Mouse (Mus musculus) hindbrain, embryonic 12.5 days (tissue): ENCODE data around the gene Lnp1. TPM values are rescaled to one million over a fixed set of nuclear protein-coding genes. Genes with fewer than 3 reads are reported as not detected.
"Not testable (repeated sequence)": the region's sequence is repeated elsewhere in the genome, so short reads cannot be mapped to it uniquely, and the experiment has no call there.

Experiments used
- ATAC-seq: fragments of 200-750 bp; cut with Nextera tagmentation; 2 replicates; pipeline ENCODE4 v1.8.0; 2017; ENCODE audit warnings: moderate TSS enrichment; ENCODE audit not compliant: low FRiP score
- H3K27ac ChIP-seq: fragments of 300-500 bp; sonication (generic); 2 replicates; pipeline ENCODE4 v1.5.1; 2016; ENCODE audit warnings: mild to moderate bottlenecking
- H3K27me3 ChIP-seq: fragments of 300-500 bp; sonication (generic); 2 replicates; pipeline ENCODE4 v1.6.1; 2016; ENCODE audit warnings: mild to moderate bottlenecking
- H3K36me3 ChIP-seq: fragments of 300-500 bp; sonication (generic); 2 replicates; pipeline ENCODE4 v1.6.1; 2016; ENCODE audit warnings: mild to moderate bottlenecking
- H3K4me1 ChIP-seq: fragments of 300-500 bp; sonication (generic); 2 replicates; pipeline ENCODE4 v1.6.1; 2016
- H3K4me2 ChIP-seq: fragments of 300-500 bp; sonication (generic); replicated peaks from 2 replicates; pipeline ENCODE4 v1.6.1; 2016; ENCODE audit warnings: mild to moderate bottlenecking
- H3K4me3 ChIP-seq: fragments of 300-500 bp; sonication (generic); 2 replicates; pipeline ENCODE4 v1.5.1; 2016; ENCODE audit warnings: mild to moderate bottlenecking
- H3K9ac ChIP-seq: fragments of 300-500 bp; sonication (generic); 2 replicates; pipeline ENCODE4 v1.6.1; 2016; ENCODE audit warnings: mild to moderate bottlenecking, moderate library complexity
- H3K9me3 ChIP-seq: fragments of 300-500 bp; sonication (generic); replicated peaks from 2 replicates; pipeline ENCODE4 v1.6.1; 2016; ENCODE audit warnings: mild to moderate bottlenecking
- WGBS: fragments of 180-500 bp; shearing (Covaris S2); methylation state at CpG from one replicate; pipeline ENCODE4 v1.1.7; 2016; 5-methylcytosine and 5-hydroxymethylcytosine counted together
- polyA plus RNA-seq: library from polyadenylated mRNA; unstranded; fragments of >200 nt; fragmentation: Nextera tagmentation; extraction: Ambion mirVana; gene quantifications from 2 replicates; pipeline ENCODE4 v1.2.1, GENCODE M21; 2016

Gene Lnp1
- polyA plus RNA-seq: 0.45 TPM in 1 of 2 replicates, not detected in the other

- ATAC-seq: no peak
- no peak within 1 kb of the TSS for H3K27ac ChIP-seq
- H3K9me3 ChIP-seq: no peaks in the 10 kb centered on the region
- H3K36me3 ChIP-seq: no peaks in the 10 kb centered on the region
- H3K4me2 ChIP-seq: no peak within 1 kb of the TSS
- H3K27me3 ChIP-seq: no peaks in the 10 kb centered on the region
- H3K4me3 ChIP-seq: no peak within 1 kb of the TSS
- WGBS: 58% methylated on average over 3 of the region's 3 CpGs
- no peaks in the 10 kb centered on the region for H3K4me1 ChIP-seq
- H3K9ac ChIP-seq: no peak within 1 kb of the TSS
Measured at GRCm38 (mm10) chr16:56928023-56928422, at the start of gene Lnp1. Lnp1 (minus strand) TSS chr16:56928061.

GRCm38 (mm10) chr16:56974646-56975045 is 46.8 kb upstream of the Lnp1 start:
- ATAC-seq: no peak

GRCm38 (mm10) chr16:56958311-56958710 is 30.4 kb upstream of the Lnp1 start:
- not testable (repeated sequence) for ATAC-seq

More at GRCm38 (mm10) chr16:56974646-56975045, 46.8 kb upstream of the Lnp1 start:
- Histone ChIP-seq H3K4me2 (no peak overlapping the region), H3K27ac (no peak overlapping the region), H3K4me1 (no peaks in the 10 kb centered on the region), H3K9ac (no peak overlapping the region), H3K36me3 (no peaks in the 10 kb centered on the region), H3K4me3 (no peak overlapping the region), H3K9me3 (no peaks in the 10 kb centered on the region), H3K27me3 (no peaks in the 10 kb centered on the region)
- WGBS: 71% methylated on average over 3 of the region's 3 CpGs

GRCm38 (mm10) chr16:56949085-56949484 is 21.2 kb upstream of the Lnp1 start:
- Histone ChIP-seq H3K36me3 (no peaks in the 10 kb centered on the region), H3K9ac (no peak overlapping the region), H3K4me1 (no peaks in the 10 kb centered on the region), H3K9me3 (no peaks in the 10 kb centered on the region), H3K27me3 (no peaks in the 10 kb centered on the region), H3K4me2 (no peak overlapping the region), H3K4me3 (no peak overlapping the region), H3K27ac (no peak overlapping the region)
- WGBS: 96% methylated on average over 5 of the region's 5 CpGs
- no peak for ATAC-seq

More at GRCm38 (mm10) chr16:56958311-56958710, 30.4 kb upstream of the Lnp1 start:
- not testable (repeated sequence) for H3K4me2 ChIP-seq, H3K9ac ChIP-seq, H3K36me3 ChIP-seq, H3K4me3 ChIP-seq, H3K9me3 ChIP-seq, H3K27me3 ChIP-seq, H3K4me1 ChIP-seq, H3K27ac ChIP-seq
- 97% methylated on average over 2 of the region's 2 CpGs for WGBS

- Histone ChIP-seq H3K36me3 (no peaks in the 10 kb centered on the region), H3K9me3 (no peaks in the 10 kb centered on the region), H3K4me2 (no peak overlapping the region), H3K9ac (no peak overlapping the region), H3K4me1 (no peaks in the 10 kb centered on the region), H3K27me3 (no peaks in the 10 kb centered on the region), H3K27ac (no peak overlapping the region), H3K4me3 (no peak overlapping the region)
- no peak for ATAC-seq
- 86% methylated on average over 2 of the region's 2 CpGs for WGBS
Measured at GRCm38 (mm10) chr16:56942341-56942740, 14.5 kb upstream of the Lnp1 start.

- no peak overlapping the region for H3K27ac ChIP-seq
- H3K4me1 ChIP-seq: no peaks in the 10 kb centered on the region
- no peak overlapping the region for H3K4me2 ChIP-seq
- 37% methylated on average over 8 of the region's 8 CpGs for WGBS
- peak; percentile 76 for ATAC-seq
- H3K4me3 ChIP-seq: no peak overlapping the region
- no peaks in the 10 kb centered on the region for H3K27me3 ChIP-seq
- H3K36me3 ChIP-seq: no peaks in the 10 kb centered on the region
- H3K9ac ChIP-seq: no peak overlapping the region
- no peaks in the 10 kb centered on the region for H3K9me3 ChIP-seq
Measured at GRCm38 (mm10) chr16:56920102-56920657, 7.7 kb downstream of the Lnp1 start.

GRCm38 (mm10) chr16:56917230-56917629 is 10.6 kb downstream of the Lnp1 start:
- Histone ChIP-seq H3K9me3 (no peaks in the 10 kb centered on the region), H3K4me1 (no peaks in the 10 kb centered on the region), H3K27me3 (no peaks in the 10 kb centered on the region), H3K4me3 (no peak overlapping the region), H3K4me2 (no peak overlapping the region), H3K9ac (no peak overlapping the region), H3K36me3 (no peaks in the 10 kb centered on the region), H3K27ac (no peak overlapping the region)
- no peak for ATAC-seq
- WGBS: 92% methylated on average over 7 of the region's 7 CpGs

- no peak for ATAC-seq
- H3K4me1 ChIP-seq: no peaks in the 10 kb centered on the region
- H3K4me2 ChIP-seq: no peak overlapping the region
- no peaks in the 10 kb centered on the region for H3K27me3 ChIP-seq
- no peak overlapping the region for H3K4me3 ChIP-seq
- WGBS: 74% methylated on average over 5 of the region's 5 CpGs
- no peaks in the 10 kb centered on the region for H3K36me3 ChIP-seq
- H3K9me3 ChIP-seq: no peaks in the 10 kb centered on the region
- no peak overlapping the region for H3K9ac ChIP-seq
- H3K27ac ChIP-seq: no peak overlapping the region
Measured at GRCm38 (mm10) chr16:56908986-56909385, 18.9 kb downstream of the Lnp1 start.

GRCm38 (mm10) chr16:56902206-56902605 is 25.7 kb downstream of the Lnp1 start:
- H3K4me3 ChIP-seq, H3K27ac ChIP-seq, H3K9me3 ChIP-seq, H3K36me3 ChIP-seq, H3K4me1 ChIP-seq, H3K27me3 ChIP-seq, ATAC-seq, H3K4me2 ChIP-seq, H3K9ac ChIP-seq: not testable (repeated sequence)
- 52% methylated on average over 3 of the region's 3 CpGs for WGBS

GRCm38 (mm10) chr16:56891583-56891982 is 36.3 kb downstream of the Lnp1 start:
- no peaks in the 10 kb centered on the region for H3K9me3 ChIP-seq
- 88% methylated on average over 5 of the region's 5 CpGs for WGBS

GRCm38 (mm10) chr16:56886616-56887116 is 41.2 kb downstream of the Lnp1 start:
- no peak for ATAC-seq
- H3K4me1 ChIP-seq: no peaks in the 10 kb centered on the region
- H3K4me3 ChIP-seq: peak overlapping the region; percentile 39
- 30% methylated on average over 9 of the region's 9 CpGs for WGBS
- no peaks in the 10 kb centered on the region for H3K9me3 ChIP-seq
- H3K36me3 ChIP-seq: no peaks in the 10 kb centered on the region
- H3K27ac ChIP-seq: no peak overlapping the region
- H3K9ac ChIP-seq: no peak overlapping the region; the same call in 1 of the 2 replicates
- no peaks in the 10 kb centered on the region for H3K27me3 ChIP-seq
- peak overlapping the region; percentile 65 for H3K4me2 ChIP-seq

More at GRCm38 (mm10) chr16:56891583-56891982, 36.3 kb downstream of the Lnp1 start:
- Histone ChIP-seq H3K36me3 (no peaks in the 10 kb centered on the region), H3K4me3 (no peak overlapping the region), H3K9ac (no peak overlapping the region), H3K27ac (no peak overlapping the region), H3K4me2 (no peak overlapping the region), H3K4me1 (no peaks in the 10 kb centered on the region), H3K27me3 (no peaks in the 10 kb centered on the region)
- ATAC-seq: no peak

GRCm38 (mm10) chr16:56885824-56886615 is 41.8 kb downstream of the Lnp1 start, which contains the start of gene Tmem45a:
Tmem45a (minus strand) TSS chr16:56886166.
- 6% methylated on average over 25 of the region's 25 CpGs for WGBS
- peak within 1 kb of the TSS; percentile 65 for H3K4me2 ChIP-seq
- H3K36me3 ChIP-seq: no peaks in the 10 kb centered on the region
- no peaks in the 10 kb centered on the region for H3K4me1 ChIP-seq
- peak within 1 kb of the TSS; percentile 39 for H3K4me3 ChIP-seq
- ATAC-seq: peak; percentile 100
- H3K9me3 ChIP-seq: no peaks in the 10 kb centered on the region
- no peaks in the 10 kb centered on the region for H3K27me3 ChIP-seq
- no peak within 1 kb of the TSS for H3K27ac ChIP-seq
- peak within 1 kb of the TSS; percentile 5; the same call in 1 of the 2 replicates for H3K9ac ChIP-seq
